Mouse (Mus musculus): ENCODE results near the gene Inpp5f.
"Not testable (repeated sequence)": the region's sequence is repeated elsewhere in the genome, so short reads cannot be mapped to it uniquely, and the experiment has no call there.

Gene Inpp5f

DNA sequence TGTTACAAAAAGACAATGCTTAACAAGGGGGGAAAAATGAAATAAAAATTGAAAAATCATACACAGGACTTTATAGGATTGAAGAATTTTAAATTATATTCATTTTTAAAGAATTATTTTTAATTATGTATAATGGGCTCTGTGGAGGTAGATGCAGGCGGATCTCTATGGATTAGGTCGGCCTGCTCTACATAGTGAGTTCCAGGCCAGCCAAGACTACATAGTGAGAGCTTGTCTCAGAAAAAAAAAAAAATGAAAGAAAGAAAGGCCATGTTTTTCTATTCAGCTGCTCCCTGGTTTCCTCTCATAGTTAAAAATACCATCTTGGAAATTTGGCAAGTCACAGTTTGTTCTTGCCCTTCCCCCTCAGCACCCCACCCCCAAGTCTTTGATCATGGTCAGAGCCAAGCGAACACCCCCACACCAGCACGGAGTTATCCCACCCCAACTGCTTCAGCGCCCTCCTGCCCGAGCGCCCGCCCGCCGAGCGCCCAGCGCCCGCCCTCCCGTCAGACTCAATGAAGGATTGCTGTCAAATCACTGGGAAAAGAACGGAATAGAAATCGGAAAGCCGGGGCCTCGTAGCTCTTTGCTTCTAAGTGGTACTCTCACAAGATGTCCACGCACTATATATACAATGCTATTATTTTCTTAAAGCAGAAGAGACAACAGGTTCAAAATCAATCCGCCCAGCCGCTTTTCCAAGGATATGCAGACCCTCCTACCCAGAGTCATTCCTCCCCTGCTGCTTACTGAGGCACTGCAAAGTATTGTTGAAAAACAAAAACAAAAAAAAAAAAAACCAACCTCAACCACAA is 18.8 kb upstream of the Inpp5f start:
- DNase-seq (ENCODE audit: low read depth, low spot score) = no peak

DNA sequence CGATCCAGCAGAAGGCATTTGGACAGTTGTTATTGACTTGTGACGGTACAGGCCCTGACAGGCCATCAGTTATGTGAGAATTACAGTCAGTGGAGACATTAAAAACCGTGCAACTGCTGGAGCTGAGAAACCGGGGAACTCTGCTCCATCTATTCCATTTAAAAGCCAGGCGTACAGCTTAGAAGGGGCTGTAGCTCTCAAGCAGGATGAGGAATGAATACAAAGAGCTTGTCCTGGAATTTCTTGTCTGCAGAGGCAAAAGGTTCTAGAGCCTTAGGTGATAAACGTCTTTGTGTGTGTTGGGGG is 18.2 kb upstream of the Inpp5f start:
- DNase-seq (ENCODE audit: low read depth, low spot score) = no peak

DNA sequence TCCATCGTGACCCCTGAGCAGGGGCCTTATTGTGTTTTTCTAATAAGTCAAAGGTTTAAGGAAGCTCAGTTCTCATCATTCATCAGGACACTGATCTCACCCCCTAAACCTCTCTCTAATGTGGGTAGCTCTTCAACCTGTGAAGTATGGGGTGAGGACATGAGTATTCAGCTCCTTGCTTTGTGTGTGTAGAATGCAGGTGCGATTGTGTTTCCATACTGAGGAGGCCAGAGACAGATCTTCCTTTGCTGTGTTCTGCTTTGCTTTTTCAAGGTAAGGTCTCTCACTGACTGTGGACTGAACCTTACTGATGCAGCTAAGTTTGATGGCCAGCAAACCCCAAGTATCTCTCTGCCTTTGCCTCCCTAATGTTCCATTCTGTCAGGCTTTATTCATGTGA is 14.9 kb upstream of the Inpp5f start:
- DNase-seq (ENCODE audit: low read depth, low spot score) = no peak

DNA sequence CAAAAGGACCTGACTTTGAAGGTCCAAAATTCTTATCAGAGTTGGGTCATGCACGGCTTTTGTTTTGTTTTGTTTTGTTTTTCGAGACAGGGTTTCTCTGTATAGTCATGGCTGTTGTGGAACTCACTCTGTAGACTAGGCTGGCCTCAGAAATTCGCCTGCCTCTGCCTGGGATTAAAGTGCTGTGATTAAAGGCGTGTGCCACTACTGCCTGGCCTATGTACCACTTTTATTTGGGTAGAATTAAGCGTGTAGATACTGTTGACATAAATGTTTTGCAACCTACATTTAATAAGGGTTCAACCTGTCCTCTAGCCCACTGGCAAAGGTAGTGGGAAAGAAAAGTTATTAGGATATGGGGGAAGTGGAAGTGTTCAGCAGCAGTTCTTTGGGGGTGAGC is 12.1 kb upstream of the Inpp5f start:
- DNase-seq (ENCODE audit: low read depth, low spot score) = no peak

DNA sequence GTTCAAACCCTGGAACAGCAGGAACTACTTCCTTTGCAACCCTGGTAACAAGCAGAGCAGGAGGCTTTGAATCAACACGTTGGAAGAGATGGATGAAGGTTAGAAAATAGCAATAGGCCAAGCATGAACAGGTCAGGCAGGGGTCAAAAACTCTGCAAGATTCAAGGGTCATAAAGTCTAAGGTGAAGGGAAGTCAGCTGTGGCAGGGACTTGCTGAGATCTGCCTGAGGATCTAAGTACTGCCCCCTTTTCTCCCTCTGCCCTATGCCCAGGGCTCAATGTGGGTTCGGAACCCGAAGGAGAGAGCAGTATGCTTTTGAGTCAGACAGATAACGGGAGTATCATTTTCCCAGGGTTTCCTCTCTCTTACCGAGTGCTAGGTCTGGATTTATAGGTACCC is 9.3 kb upstream of the Inpp5f start:
- no peak for DNase-seq (ENCODE audit: low read depth, low spot score)

DNA sequence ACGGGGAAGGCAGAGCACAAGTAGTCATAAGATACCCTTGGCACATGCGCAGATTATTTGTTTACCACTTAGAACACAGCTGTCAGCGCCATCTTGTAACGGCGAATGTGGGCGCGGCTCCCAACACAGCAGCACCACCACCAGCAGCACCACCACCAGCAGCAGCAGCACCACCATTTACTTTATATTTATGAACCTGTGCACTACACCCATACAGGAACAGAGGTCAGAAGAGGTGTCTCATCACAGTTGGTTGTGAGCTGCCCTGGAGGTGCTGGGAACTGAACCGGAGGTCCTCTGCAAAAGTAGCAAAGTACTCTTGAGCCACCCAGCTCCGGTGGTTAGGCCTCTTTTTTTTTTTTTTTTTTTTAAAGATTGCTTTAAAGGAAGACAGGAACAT is 1.2 kb upstream of the Inpp5f start:
- not testable (repeated sequence) for DNase-seq (ENCODE audit: low read depth, low spot score)

DNA sequence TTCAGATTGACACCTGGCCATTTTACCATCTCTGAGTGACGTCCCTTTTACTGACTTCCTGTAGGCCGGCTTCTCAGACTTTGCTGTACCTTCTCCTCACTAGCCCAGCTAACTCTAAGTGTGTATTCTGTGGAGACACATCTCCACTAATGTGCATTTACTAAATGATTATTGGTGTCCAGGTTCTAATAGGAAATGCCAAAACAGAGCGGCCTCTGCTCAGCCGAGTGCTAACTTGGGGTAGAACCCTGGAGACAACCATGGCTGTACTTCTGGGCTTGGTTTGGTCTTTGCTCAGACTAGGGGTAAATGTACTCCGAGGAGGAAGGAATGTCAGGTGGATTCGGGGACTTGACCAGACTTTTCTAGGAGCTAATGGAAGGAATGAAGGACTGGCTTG is 638 bp upstream of the Inpp5f start:
- no peak for DNase-seq (ENCODE audit: low read depth, low spot score)

DNA sequence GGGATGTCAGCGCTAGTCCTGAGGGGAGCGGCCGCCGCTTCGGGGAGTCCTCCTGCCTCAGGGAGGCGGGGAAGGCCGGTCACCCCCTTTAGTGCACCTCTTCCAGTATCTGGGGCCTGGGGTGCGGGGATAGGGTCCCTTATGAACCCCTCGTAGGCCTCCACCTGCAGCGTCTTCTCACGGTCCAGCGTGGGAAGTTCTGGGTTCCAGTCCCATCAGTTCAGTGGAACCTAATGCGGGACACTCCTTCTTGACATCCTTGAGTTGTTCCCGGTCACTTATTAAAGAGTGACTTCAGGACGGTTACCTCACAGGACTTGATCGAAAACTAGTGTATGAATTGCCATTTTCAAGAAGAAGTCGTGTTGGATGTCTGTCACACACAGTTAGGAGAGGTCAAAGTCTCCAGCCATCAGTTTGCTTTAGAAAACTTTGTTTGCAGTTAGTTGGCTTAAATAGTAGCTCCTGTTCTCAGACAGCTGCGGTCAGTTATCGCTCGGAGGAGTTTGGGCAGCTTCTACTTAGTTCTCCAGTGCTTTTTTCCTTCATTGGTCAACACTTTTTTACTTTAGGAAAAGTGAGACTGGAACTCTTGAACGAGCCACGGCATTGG is 777 bp downstream of the Inpp5f start:
- no peak for DNase-seq (ENCODE audit: low read depth, low spot score)

DNA sequence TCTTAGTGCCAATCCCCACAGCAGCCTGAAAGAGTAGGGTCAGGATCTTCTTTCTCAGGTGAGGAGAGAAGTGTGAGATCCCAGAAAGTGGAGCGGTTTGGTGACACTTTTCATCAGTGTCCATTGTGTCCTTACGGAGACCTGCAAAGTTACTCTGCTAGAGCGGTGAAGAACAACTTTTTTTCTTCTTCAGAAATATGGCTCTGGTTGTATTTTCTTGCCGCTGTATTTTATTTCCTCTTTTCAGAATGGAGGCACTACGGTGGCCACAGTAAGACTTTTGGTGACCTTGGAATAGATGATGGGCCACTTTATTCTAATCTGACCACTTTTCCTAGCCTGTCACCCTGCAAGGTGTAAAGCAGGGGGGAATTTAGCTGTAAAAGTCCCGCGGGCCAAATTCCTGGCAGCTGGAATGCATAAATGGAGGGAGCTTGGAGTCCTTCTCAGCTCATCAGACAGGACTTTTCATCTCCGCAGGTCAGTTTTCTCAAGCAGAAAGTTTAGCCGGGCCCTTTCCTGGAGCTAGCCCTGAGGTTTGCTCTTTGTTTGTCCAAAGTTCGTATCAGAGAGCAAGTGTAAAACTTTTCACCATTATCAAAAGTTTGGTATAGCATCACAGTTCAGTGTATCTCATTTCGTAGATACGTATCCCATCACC is 1.5 kb downstream of the Inpp5f start:
- no peak for DNase-seq (ENCODE audit: low read depth, low spot score)

DNA sequence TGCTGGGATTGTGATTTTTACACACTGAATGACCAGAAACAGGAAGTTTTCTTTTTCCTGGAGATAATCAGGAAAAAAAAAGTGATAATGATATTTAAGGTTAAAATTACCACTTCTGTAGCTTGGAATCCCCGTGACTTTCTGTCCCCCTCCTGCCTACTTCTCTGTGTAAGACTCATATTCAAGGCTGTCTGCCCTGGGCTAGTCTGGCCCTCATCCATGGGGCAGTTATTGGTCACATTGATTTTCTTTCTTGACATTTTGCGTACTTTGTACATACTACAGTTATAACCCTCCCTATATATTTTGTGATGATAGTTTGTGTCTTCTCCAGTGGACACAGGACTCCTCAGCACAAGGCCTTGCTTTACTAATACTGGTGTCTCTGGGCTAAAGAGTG is 2.5 kb downstream of the Inpp5f start:
- DNase-seq (ENCODE audit: low read depth, low spot score) = no peak

DNA sequence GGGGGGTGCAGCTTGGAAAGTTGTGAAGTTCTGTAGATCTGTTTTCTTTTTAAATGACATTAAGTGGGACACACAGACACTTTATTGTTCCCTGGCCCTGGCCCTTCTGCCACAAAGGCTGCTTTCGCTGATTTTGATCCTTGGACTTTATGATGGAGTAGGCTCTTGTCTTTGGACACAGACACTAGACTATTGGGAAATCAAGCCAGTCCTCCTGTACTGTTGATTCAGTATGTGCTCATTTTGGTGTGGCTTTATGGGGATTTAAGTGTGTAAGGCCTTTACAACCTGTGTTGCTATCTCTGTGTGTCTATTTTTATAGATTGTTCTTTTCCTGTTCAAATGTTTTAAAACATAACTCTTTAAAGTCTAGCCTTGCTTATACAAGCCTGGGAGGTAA is 6.5 kb downstream of the Inpp5f start:
- DNase-seq (ENCODE audit: low read depth, low spot score) = no peak

DNA sequence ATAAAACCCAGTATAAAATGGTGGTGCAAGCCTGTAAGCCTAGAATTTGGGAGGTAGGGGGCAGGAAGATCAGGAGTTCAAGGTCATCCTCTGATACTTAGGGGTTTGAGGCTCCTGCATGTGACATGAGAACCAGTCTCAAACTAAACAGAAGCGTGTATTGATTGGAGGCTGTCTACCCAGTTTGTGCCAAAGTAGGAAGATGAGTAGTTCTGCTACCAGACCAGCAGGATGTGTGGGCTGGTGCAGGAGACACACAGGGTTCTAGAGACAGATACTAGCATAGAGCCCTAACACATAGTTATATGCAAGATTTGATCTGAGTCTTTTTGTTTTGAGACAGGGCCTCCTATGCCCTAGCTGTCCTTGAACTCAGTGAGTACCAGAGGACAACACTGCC is 9.1 kb downstream of the Inpp5f start:
- DNase-seq (ENCODE audit: low read depth, low spot score) = no peak

DNA sequence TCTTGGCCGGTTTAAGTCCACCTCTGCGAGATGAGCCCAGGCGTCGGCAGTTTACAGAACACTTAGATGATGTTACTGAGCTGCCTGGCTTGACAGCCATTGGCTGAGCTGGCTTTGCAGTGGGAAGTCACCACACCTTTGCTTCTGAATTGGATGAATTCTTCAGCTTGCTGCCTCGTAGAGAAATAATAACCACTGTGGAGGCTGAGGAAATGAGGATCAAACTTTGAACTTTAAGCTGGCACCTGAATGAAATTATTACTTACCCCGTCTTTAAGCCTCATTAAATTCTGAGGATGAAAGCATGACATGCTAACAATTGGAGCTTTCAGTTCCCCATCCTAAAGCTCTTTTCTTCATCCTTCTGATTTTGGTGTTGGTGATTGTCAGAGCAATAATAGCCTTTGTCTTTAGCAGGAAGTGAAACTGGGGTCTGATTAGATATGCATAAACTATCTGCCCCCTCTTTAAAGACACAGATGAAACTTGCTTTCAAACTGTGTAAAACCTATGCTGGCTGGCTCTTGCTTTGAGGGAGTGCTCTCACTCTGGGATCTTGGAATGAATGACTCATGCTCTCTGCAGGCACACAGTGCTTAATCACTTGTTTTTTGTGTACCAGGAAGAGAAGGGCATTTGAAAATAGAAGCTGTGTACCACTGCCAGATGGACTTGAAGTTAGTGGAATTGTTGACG is 11.3 kb downstream of the Inpp5f start:
- DNase-seq (ENCODE audit: low read depth, low spot score) = no peak

DNA sequence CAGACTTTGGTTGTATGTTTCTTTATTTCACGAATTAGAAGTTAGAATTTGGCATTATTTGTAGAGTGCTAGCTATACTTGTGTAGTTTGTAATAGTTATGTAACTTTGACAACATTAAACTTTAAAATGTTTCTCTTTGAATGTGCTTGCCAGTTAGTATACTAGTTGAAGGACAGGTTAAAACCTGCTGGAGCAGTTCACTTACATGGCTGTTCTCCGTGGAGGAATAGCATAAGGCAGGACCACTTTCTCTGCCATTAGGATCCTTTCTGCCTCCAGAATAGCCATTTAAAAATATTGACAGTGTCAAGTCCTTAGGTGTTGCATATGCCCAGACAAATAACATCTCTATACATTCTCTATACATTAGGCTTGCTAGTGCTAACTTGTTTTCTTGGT is 11.9 kb downstream of the Inpp5f start:
- DNase-seq (ENCODE audit: low read depth, low spot score) = no peak

DNA sequence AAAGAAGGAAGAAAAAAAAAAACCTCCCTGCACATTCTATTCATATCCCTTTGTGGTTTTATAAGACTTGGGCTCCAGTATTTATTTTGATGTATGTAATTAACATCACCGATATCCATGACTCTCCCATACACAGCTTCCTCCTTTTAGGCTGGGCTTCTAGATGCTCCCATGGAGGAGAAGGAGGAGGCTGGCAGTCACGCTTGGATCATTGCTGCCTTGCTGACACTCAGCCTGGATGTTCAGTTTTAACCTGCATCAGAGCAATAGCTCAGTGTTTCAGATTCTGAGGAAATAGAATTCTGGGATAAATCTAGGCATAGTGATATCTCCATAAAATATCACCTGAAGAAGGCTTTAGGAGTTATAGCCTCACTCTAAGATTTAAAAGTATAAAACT is 14.3 kb downstream of the Inpp5f start:
- DNase-seq (ENCODE audit: low read depth, low spot score) = no peak

DNA sequence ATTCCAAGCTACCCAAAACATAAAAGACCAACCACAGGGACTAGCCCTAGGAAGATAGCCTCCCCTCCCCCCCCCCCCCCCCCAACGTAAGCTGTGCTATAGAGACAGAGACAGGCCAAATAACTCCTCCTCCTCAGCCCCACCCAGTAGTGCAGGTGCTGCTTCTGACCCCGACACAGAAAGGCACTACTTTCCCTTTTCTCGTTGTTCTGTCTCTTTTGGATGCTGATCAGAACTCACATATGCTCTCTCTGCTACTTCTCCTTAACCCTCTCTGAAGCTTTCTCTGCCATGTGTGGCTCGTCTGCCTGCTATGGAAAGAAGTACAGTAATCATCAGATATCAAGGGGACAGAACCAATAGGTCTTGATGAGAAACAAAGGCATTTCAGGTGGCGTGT is 15.5 kb downstream of the Inpp5f start:
- DNase-seq (ENCODE audit: low read depth, low spot score) = no peak

DNA sequence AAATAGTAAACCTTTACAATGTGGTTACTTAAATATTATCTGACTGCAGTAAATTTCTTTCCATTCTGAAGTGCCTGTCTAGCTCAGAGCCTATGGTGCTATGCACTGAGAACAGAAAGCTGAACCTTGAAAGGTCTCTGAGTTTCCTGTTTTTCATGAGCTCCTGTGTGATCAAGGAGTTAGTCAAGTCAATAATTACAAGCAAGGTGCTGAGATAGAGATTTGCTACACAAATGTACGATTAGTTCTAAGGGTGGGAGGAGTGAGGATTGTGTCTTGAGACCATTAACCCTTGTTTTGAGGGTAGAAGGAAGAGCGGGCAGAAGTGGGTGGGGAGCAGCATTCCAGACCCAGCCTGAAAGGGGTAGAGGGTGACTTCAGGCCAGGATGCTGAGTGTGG is 16.1 kb downstream of the Inpp5f start:
- no peak for DNase-seq (ENCODE audit: low read depth, low spot score)

DNA sequence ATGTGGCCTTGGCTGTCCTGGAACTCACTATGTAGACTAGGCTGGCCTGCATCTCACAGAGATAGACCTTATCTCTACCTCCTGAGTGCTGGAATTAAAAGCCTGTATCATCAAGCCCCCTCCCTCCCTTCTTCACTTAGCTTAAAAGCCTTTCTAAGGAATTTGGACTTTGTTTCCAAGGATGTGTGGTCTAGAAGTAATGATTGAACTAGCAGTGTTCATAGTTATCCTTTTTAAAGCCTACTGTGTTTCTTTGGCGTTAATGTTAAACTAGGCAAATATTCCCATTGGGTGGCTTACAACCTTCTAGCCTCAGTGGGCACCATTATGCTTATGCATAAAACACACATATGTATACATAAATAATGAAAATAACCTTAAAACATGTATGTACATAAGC is 16.6 kb downstream of the Inpp5f start:
- no peak for DNase-seq (ENCODE audit: low read depth, low spot score)

DNA sequence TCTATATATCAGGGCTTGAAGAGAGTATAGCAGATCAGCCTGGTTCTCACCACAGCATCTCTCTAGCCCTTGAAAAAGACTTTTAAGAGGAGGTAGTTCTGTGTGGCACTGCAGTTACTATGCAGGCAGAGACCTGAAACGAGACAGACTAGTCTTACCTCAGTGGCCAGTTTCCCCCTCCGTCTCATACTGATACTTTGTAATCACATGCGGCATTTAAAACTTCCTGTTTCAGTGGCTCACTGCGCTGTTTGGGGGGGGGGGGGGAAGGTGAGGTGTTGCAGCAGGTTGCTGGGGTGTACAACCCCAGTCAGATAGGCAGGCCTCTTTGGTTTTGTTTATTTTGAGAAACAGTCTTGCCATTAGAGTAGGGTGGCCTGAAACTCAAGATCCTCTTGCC is 22.0 kb downstream of the Inpp5f start:
- no peak for DNase-seq (ENCODE audit: low read depth, low spot score)

DNA sequence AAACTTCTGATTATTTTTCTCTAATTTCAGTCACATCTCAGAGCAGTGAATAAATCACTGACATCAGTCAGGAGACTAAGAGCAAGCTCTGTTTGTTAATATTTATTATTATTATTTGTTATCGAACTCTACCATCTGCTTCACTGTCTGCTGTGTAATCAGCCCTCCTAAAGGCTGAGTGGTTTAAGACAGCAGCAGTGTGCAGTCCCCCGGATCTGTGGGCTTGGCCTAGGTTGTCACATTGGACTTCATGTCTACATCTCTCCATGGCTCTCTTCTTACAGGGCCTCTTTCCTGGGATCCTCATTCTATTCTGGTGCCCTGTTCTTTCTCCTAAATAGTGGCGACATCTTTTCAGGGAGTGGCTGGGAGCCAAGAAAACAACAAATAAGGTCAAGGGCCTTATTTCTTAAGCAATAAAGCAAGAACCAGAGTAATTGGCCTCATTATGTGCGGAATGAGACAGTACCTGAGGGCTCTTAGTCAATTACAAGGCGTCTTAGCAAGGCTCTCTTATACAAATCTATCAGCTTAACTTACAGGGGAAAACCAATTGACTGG is 28.9 kb downstream of the Inpp5f start:
- no peak for DNase-seq (ENCODE audit: low read depth, low spot score)

DNA sequence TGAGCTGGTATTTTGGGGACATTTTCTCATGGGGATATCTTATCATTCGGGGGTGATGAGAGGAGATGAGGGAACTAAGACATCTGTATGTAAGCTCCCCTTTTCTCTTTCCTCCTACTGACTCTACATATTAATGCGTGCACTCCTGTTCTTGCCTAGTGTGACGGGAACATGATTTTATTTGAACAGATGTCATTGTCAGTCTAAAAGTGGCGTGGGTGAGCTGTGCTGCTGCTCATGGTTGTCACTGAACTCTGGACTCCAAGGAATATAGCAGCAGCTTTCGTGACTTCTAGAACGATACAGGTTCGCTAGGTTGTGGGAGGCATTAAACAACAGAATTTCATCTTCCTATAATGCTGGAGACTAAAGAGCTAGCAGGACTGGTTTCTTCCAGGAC is 30.4 kb downstream of the Inpp5f start:
- no peak for DNase-seq (ENCODE audit: low read depth, low spot score)

DNA sequence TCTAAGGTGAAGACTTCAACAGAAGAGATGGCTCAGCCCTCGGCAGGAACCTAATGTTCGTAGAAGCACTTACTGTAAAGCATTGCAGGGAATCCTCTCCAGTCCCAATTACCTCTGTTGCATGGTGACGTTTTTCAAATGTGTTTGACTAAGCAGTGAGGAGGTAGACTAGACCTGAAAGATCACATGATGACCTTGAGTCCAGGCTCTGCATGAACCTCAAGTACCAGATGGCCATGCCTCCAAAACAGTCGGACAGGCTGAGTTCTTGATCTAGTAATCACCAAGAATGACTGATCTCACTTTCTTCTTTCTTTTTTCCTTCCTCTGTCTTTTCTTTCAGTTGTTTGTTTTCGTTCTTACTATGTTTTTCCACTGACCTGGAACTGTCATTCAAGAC is 31.3 kb downstream of the Inpp5f start:
- no peak for DNase-seq (ENCODE audit: low read depth, low spot score)

All from ES-CJ7 (cell line).